Mouse (Mus musculus) gastrocnemius, postnatal 10 days (tissue): ENCODE results near the gene Dclre1b. TPM values are rescaled to one million over a fixed set of nuclear protein-coding genes. Genes with fewer than 3 reads are reported as not detected.
"Not testable (repeated sequence)": the region's sequence is repeated elsewhere in the genome, so short reads cannot be mapped to it uniquely, and the experiment has no call there.

ENCODE experiments used
- DNase-seq: peaks from one replicate; pipeline ENCODE4 v3.0.0; 2021; ENCODE audit warnings: mixed read lengths
- total RNA-seq, 2 experiments: library from RNA; stranded (reverse); gene quantifications; 2 replicates each; pipeline ENCODE4 v1.2.3; 2021

Gene Dclre1b
- total RNA-seq, 2 experiments from 2014 or later: 5.6 to 6.5 TPM

DNA sequence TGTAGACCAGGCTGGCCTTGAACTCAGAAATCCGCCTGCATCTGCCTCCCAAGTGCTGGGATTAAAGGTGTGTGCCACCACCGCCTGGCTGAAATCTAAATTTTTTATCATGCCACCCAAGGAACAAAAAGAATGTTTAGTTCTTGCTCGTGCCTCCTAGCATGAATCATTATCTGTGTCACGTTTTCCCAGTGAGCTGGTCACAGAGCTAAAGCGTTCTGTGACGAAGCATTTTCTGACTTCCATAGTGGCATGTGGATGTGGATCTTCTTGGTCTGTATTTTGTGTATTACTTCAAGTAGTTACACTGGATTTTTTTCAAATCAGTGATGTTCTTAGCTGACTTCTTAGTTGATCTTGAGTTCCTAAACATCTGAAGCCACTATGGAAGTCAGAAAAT is 1.7 kb upstream of the Dclre1b start:
- DNase-seq: no peak

DNA sequence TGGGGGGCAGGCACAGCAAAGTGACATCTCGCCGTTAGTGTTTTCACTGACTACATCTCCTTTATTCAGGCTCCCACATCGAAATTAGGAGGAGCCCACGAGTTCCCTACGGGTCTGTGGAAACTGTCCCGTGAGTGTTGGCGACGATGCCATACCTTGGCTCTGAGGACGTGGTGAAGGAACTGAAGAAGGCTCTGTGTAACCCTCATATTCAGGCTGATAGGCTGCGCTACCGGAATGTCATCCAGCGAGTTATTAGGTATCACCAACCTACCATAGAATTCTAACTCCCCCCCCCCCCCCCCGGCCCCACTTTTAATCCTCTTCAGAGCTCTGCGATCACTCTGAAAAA is 531 bp upstream of the Dclre1b start:
- DNase-seq: no peak

DNA sequence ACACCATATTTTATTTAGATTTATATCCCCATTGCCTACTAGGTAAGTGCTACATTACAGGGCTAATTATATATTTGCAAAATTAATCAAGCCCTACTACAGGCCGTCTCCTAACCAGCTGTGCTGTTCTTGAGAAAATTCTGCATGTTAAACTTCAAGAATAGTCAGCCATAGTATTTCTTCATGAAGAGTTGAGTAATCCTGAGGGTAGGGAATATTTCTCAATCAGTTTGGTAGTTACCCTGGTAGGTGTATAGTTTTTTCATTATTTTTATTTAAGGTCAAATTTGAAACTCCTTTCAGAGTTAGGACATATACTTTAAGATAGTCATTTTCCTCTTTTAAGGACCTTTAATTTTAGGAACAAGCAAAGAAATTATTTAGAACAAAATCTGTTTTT is 3.6 kb downstream of the Dclre1b start:
- DNase-seq: no peak

DNA sequence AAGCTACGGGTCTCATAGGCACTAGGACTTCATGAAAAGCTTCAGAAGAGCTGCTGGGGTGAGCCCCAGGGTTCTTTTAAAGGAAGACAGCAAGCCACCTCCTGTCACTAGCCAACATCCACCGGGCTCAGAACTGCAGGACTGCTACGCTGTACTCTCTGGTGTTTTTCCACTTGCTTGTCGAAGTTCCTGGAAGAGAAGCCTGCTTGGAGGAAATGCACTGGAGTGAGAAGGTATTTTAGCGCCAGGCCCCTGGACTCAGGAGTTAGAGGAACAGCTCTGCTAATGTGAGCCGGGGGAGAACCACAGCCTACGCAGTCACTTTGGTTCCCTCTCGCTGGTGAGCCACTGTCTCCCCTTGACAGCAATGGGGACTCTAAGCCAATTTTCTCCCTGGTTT is 6.4 kb downstream of the Dclre1b start:
- DNase-seq: no peak

DNA sequence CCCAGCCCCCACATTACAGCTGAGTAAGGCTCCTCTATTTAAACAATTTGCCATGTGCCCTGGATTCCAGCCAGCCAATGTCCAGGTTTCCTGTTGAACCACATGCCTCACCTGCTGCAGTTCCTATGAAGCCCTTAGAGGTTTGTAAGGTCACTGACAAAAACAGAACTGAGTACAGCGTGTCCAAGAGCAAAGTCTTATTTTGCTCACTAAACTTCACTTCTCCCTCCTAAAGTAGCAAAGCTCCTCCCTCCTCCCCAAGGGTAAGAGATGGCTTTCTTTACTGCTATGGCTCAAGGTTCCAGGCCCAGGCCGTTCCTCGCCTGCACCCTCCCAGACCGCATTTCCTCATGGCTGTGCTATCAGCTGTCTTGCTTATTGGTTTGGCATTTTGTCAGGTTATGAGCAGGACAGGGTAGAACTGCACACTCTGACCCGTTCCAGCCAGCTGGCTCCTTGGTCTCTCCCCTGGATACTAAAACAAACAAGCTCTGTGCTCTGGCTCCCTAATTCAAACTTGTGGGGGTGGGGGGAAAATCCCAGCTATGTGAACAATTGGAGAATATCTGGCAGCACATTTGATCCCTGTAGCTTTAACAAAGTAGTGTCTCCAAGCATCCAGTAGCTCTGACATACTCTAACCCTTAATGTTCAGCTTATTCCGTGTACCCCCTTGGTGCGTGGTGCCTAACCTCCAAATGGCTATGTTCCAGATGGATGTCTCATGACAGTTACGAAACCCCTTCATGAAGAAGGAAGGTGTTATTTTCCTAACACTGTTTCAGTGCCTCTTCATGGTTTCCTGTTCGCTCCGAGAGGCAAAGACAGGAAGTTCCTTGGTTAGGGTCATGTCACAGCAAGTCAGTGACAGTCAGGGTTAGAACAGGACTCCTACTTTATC is 7.4 kb downstream of the Dclre1b start:
- DNase-seq: peak; percentile 49

DNA sequence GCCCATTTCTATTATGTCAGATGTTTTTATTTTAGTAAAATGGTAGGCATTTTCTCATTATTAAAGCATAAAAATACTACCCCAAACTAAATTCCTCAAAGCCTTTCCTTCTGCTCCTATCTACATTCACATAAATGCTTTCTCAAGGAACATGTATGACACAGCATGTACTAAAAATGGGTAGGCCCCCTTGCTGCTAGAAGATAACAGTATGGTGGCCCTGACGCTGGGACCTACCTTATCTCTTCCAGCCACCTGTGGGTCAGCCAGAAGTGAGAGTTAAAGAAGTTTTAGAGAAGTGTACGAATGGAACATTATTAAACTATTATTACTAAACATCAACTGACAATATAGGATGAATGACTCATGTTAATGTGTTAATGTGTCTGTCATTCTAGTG is 9.7 kb downstream of the Dclre1b start:
- no peak for DNase-seq

DNA sequence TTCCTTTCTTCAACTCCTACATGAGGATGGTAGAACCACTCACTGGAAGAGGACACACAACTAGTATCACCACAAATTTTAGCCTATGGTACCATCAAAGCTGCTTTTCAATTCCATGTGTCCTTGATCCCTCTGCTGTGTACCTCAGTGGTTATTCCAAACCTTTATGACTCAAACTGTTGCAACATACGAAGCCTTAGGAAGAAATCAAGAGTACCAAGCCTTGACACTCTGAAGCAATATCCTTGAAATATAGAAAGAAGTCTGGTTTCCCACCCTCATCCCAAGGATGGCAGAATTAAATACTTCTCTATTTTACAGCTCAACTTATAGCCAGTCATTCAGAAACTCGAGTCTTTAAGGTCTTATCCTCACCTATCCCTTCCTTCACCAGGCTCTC is 12.9 kb downstream of the Dclre1b start:
- DNase-seq: no peak

DNA sequence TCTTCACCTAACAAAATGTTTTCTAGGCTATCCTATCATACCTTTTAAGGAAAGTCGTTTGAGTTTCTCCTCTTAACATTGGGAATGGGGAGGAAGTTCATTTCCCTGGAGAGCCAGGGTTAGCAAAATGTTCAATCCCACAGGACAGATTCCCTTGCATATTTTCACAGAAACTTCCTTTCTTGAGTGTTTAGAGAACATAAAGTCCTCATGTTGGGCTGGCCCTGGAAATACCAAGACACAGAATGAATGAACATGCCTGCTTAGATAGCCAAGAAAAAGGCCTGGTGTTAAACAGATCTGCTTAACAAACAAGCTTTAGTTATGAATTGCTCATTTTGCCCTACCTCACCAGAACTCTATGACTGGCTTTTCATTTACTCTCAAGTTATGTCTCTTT is 16.7 kb downstream of the Dclre1b start:
- no peak for DNase-seq

DNA sequence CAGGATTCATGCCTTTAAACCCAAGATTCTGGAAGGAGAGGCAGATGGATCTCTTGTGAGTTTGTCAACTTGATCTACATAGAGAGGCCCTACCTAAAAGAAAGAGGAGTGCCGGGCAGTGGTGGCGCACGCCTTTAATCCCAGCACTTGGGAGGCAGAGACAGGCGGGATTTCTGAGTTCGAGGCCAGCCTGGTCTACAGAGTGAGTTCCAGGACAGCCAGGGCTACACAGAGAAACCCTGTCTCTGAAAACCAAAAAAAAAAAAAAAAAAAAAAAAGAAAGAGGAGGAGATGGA is 17.2 kb downstream of the Dclre1b start:
- not testable (repeated sequence) for DNase-seq

DNA sequence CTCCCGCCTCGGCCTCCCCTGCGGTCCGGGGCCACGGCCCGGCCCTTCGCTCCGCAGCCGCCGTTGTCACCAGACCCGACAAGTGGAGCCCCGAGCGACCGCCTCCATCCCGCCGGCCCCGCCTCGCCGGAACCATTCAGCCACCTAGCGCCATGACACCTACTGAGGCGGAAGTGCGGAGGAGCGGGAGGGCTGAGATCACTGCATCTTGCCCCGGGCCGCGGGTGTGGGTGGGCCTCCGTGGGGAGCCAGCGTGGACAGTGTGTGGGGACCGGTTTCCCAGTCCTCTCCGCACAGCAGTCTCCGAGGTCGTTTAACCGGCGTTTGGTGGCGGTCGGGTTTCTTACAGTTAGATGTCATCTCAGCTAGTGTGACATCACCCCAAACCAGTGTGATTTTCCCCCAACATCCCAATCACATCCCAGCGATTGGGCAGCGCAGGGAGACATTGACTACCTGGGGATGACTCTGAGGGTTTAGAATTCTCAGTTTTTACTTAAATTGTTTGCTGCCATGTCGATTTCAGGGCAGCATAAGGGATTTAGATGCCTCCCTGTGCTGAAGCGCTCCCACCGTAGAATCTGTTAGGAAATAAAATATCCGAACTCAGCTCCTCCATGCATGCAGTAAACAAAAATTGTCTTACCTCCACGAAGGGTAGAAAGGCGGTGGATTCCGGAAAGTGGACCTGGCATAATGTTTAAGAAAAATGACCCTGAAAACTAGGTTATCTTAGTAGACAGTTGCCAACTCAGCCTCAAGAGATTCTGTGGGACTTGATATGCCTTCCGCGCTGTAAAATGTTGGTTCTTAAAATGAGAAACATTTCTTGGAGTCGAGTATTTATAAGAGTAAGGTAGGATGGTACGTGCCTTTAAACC is 17.8 kb downstream of the Dclre1b start, which contains the start of gene Hipk1:
TSS of gene Hipk1 (minus strand) at position 334 of the 881 bp plus-strand sequence.
- DNase-seq: peak; percentile 90

DNA sequence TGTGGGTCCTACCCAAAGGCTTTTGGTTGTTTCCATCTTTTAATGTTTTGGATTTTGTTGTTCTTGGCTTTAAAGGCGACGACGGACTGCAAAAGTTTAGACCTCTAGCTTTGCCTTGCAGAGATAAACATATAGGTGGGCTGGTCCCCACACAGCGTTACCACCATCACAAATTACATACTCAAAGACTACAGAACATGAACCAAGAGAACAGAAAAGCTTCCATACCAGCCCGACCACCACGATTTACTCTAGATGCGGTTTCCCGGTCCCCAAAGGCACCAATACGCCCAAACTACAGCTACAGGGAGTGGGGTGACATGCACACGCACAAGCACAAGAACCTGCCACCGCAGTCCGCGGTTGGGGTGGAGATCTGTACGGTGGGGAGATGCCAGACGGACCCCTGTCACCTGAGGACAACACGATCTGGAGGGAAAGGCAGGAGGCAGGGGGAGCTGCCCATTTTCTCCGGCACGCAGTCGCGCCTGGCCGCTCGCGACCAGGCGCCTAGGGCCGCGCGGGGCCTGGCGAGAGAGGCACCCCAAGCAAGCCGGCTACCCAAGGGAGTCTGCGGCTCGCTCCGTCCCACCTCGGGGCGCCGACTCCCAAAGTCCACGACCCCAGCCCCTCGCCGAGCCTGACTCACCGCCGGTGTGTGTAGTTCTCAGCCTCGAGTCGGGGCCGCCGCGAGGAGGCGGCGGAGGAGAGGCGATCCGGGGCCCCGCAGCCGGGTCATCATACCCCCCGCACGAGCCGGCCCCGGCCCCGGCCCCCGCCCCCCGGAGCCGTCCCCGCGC is 18.7 kb downstream of the Dclre1b start:
- DNase-seq: no peak

DNA sequence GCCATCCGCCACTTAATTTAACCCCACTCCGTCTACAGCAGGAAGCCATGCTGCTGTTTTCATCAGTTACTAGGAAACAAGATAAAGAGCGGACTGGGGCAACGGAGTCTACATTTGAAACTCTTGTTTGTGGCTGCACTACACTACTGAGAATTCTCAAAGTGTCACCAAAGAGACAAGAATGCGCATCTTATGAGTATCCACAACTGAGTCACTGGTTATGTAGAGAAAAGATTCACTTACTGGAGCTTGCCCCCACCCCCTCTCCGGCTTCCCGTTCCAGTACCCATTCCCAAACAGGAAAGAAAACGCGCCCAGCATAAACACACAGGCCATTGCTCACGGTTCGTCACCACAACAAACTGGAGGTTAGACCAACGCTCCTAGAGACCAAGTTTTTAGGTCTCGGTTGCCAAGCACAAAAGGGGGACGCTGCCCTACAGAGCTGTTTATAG is 19.3 kb downstream of the Dclre1b start:
- no peak for DNase-seq

DNA sequence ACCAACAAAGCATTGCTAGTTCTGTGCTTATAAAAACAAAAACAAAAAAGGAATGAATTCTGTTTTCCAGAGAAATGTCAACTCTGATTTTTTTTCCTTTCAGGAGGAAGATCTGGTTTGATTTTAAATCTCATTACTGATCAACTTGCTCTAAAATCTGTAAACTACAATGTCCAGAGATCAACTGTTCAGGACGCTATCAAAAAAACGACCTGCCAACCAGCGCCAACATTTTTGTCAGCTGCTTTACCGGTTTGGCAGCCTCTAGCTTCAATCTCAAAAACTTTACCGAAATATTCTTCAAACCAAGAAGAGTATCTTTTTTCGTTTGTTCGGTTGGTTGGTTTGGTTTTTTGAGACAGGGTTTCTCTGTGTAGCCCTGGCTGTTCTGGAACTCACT is 20.1 kb downstream of the Dclre1b start:
- DNase-seq: no peak

DNA sequence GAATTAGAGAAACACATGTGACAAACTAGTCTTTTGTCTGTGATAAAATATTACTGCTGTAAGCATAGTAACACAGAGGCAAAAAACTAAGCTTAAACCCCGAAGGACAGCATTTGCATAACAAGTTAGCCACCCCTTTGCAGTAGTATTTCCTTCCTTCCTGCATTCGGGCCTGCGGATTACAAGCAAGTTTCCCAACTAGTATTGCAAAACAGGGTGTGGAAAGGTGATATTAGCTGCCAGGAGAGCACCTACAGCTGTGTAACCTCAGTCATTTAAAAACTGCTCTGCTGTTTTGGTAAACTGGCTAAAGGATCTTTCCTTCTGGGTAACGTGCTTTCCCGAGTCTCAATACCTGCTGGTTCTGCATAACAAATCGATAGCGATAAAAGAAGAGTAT is 22.0 kb downstream of the Dclre1b start:
- no peak for DNase-seq

DNA sequence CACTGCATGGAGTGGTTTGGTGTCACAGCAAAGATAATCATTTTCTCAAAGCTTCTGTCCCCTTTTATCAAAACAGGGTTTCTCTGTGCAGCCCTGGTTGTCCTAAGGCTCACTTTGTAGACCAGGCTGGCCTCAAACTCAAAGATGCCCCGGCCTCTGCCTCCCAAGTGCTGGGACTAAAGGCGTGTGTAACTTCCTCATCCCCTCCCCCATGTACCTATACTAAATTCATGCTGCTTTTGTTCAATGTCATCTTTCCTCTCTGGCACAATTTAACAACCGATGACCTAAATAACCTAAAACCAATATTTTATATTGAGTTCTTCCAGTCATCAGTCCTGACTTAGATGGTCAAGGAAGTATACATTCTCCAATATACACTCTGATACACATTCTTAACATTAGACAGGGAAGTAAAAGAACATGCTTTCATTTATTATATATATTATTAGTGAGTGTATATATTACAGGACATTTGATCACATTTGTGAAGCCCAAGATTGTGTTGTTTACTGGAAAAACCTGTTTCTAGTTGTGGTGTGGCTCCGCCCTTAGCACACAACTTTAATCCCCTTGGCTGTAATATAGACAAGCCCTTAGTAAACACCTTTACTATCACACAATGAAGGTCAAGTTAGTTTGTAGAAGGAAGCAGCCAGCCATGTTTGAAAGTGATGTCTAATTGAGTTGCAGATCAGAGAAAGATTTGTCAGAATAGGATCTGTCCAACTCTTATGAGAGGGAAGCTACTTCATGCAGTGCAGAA is 26.2 kb downstream of the Dclre1b start:
- no peak for DNase-seq

DNA sequence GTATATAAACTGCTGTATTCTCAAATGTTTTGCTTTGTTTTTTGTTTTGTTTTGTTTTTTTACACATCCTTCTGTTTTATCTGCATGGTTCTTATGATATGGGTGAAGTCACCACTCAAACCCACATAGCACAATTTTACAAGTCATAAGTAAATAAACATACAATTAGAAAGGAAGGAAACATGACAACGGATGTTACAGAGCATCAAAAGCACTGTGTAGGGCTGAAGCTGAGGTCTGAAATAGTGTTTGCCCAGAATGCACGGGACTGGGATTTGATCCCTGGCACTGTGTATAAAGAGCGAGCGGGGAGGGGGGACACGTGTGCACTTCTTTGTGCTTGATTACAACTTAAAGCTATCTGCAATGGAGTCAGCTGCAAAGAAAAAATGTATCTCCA is 28.5 kb downstream of the Dclre1b start:
- DNase-seq: no peak

DNA sequence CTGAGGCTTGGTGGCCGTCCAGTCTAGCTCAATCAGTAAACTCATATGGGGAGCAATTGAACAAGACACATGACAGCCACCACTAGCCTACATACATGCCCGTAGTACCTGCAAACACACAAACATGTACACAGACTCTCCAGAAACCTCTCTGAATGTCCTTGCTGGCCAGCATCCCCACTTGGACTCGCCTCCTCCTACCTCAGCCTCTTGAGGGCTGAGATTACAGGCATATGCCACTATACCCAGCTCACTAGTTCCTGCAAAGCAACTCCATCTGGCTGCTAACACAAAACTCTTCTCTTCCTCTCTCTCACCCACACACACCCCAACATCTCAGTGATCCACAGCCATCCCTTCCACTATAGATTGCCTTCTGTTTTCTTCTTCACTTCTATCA is 29.0 kb downstream of the Dclre1b start:
- no peak for DNase-seq

DNA sequence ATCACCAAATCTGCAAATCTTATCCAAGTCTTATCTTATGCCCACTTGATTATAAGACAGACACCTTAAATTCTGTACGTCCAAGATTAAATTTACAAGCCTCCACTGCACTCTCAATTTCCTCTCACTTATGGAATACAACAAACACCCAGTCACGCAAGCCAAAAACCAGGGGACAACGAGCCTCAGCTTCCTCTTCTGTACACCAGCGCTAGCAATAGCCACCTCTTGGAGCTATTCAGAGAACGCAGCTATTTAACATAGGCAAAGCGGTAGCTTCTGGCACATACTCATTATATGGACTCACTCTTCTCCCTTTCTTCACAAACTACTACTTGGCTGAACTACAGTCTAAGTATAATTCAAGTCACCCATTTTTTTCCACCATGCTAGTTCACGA is 30.1 kb downstream of the Dclre1b start:
- DNase-seq: no peak

DNA sequence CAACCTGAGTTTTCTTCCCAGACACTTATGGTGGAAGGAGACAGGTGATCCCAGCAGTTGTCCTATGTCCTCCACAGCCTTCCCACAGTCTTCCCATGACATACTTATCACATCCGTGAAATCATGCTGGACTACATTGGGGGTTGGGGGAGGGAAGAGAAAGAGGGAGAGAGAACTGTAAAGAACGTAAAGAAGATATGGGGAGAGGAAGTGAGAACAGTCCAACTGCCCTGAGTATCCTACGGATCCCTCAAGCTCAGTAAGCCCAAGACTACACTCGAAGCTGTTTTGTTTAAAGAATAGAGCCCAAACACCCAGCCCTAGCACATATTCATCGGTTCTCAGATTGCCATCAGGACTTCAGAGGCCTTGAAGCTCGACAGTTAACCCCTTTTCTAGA is 30.6 kb downstream of the Dclre1b start:
- DNase-seq: no peak

DNA sequence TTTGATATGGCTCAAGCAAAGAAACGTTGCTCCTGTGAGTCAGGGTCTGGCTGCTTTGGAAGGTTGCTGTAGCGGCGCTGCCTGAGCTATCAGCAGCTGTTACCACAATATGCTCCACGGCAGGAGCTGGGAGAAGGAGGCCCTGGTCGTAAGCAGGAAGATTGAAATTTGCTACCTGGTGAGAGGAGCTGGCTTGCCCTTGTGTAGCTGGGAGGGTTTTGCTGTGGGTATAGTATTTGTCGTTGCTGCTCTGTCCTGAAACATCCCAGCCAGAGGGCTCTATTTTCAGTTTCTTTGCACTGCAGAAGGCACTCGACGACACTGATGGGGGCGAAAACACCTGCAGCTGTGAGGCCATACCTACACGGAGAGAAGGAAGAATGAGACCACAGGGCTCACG is 31.3 kb downstream of the Dclre1b start:
- no peak for DNase-seq

DNA sequence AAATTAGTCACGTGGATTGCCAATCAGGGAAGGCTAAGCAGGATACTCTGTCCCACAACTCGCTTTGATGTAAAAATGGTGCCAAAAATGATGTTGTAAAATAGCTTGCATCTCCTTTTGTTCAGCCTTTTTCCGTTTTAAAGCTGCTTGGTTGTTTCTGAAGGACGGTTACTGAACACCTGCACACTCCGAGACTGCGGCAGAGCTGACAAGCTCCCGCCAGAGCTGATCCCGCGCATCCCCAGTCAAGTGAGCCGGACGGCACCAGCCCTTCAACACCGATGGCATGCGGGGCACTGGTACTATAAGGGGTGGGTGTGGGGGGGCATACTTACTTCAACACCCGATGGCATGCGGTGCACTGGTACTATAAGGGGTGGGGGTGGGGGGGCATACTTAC is 35.2 kb downstream of the Dclre1b start:
- no peak for DNase-seq

DNA sequence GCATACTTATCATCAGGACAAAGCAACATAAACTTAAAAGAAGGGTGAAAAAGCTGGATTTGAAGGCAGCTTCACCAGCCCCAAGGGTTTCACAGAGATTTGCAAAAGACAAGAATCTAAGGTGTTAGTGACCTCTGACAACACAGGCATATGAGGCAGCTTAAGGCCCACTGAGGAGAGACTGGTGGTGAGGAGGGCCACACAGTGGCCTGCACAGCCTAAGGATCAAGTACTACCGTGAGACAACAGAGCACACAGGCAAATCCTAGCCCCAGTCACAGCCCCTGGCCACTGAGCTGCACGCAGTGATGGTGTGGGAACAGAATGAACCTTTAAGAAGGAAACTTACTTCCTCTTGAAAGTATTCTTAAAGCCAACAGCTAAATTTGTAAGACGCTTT is 35.7 kb downstream of the Dclre1b start:
- DNase-seq: no peak
